Mouse (Mus musculus): Measurements from ENCODE around the gene Tpd52l2. TPM values are rescaled to one million over a fixed set of nuclear protein-coding genes. Genes with fewer than 3 reads are reported as not detected.

The Tpd52l2 gene
- 166 and 173 TPM in 2 replicates for polyA plus RNA-seq (2015; fragmentation: Nextera tagmentation; extraction: Ambion mirVana)

DNA sequence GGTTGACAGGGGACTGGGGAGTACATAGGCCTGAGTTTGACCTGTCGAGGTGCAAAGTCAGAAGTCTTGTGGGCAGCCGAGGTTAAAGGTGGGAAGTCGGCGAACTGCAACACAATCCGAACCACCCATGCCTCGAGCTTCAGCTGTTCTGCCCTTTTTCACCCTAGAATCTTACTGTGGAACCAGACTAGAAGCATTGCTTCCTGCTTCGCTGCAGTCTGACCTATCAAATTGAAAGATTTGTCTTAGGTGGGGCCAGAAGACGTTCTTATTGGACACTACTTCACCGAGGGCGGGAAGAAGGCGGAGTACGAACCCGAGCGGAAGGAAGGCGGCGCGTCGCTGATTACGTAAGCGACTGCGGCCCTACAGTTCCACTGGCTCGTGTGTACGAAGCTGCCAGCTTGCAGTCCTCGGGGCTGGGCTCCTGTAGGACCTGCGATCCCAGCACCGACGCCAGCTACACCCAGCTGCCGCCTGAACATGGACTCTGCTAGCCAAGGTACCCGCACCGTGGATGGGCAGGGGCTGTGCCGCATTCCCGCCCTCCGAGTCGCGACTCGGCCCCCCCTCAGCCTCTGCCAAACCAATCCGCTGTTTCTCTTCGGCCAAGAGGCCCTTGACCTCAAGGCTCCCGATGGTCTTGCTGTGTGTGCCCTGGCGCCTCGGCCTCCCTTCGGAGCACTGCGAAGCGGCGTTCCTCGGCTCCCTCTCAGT is at the start of gene Tpd52l2:
TSS of gene Tpd52l2 (plus strand) at position 312 of the 717 bp plus-strand sequence.
- Histone ChIP-seq H3K9ac (peak within 1 kb of the TSS; percentile 92), H3K4me1 (peaks cover 17% of the 10 kb centered on the region), H3K4me2 (replicated peaks) (peak within 1 kb of the TSS; percentile 63), H3K27me3 (no peaks in the 10 kb centered on the region), H3K4me3 (replicated peaks) (peak within 1 kb of the TSS; percentile 98), H3K27ac (replicated peaks) (peak within 1 kb of the TSS; percentile 95), H3K9me3 (replicated peaks) (no peaks in the 10 kb centered on the region), H3K36me3 (peaks cover 24% of the 10 kb centered on the region)
- peak; percentile 97 for ATAC-seq (ENCODE audit: insufficient number of reproducible peaks, low FRiP score, low TSS enrichment, low read depth)
- under 1% methylated on average over 46 of the region's 46 CpGs for WGBS

DNA sequence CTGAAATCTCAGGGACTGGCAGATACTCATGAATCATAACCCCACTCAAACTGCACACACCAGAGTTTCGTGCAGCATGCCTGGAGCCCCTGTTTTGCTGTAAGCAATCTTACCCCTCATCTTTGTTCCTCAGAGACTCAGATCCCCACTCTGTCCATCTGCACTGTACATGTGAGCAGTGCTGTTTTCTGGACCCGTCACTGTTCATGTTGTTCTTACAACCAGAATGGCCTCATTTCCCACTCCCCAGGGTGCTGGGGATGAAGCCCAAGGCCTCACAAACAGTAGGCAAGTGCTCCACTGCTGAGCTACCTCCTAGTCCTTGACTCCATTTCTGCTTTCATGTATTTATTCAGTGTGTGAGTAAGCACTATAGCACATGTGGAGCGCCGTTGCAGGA is 44.8 kb upstream of the Tpd52l2 start:
- 61% methylated on average over 4 of the region's 4 CpGs for WGBS
- ATAC-seq (ENCODE audit: insufficient number of reproducible peaks, low FRiP score, low TSS enrichment, low read depth) = no peak

DNA sequence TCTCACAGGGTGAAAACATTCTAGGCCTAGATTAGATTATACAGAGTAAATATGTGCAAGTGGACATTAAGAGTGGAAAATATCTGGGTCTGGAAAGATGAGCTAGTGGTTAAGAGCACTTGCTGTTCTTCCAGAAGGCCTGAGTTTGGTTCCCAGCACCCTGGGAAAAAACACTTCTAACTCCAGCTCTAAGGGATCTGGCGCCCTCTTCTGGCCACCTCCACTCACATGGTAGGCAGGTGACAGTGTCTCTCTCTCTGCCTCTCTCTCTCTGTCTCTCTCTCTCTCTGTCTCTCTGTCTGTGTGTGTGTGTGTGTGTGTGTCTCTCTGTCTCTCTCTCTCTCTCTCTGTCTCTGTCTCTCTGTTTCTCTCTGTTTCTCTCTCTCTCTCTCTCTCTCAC is 43.7 kb upstream of the Tpd52l2 start:
- peaks cover 20% of the 10 kb centered on the region for H3K27me3 ChIP-seq
- no peak overlapping the region for H3K4me2 ChIP-seq (replicated peaks)
- no peak overlapping the region for H3K27ac ChIP-seq (replicated peaks)
- H3K9ac ChIP-seq = no peak overlapping the region
- no peaks in the 10 kb centered on the region for H3K36me3 ChIP-seq
- H3K9me3 ChIP-seq (replicated peaks) = no peaks in the 10 kb centered on the region
- 43% methylated on average over 1 of the region's 1 CpGs for WGBS
- ATAC-seq (ENCODE audit: insufficient number of reproducible peaks, low FRiP score, low TSS enrichment, low read depth) = no peak
- H3K4me3 ChIP-seq (replicated peaks) = no peak overlapping the region
- H3K4me1 ChIP-seq = peaks cover 6% of the 10 kb centered on the region

More for the DNA sequence above, 44.8 kb upstream of the Tpd52l2 start:
- Histone ChIP-seq H3K27me3 (peaks cover 10% of the 10 kb centered on the region), H3K9me3 (replicated peaks) (no peaks in the 10 kb centered on the region), H3K4me3 (replicated peaks) (no peak overlapping the region), H3K4me2 (replicated peaks) (no peak overlapping the region), H3K36me3 (no peaks in the 10 kb centered on the region), H3K9ac (no peak overlapping the region), H3K4me1 (no peaks in the 10 kb centered on the region), H3K27ac (replicated peaks) (no peak overlapping the region)

DNA sequence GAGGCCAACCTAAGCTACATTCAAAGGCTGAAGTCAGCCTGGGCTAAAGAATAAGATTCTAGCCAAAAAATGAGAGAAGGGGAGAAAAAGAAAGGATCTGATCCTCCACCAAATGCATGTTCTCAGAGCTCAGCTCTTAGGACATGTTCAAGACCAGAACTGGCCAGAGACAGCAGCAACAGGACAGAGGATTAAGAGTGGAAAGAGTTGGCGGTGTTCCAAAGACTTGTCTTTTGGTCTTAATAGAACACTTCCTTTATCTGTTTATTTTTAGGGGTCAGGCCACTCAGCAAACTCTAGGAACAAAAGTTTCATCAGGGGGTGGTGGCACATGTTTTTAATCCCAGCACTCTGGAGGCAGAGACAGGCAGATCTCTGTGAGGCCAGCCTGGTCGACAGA is 41.0 kb upstream of the Tpd52l2 start:
- peaks cover 44% of the 10 kb centered on the region for H3K27me3 ChIP-seq
- H3K9ac ChIP-seq = no peak overlapping the region
- no peak for ATAC-seq (ENCODE audit: insufficient number of reproducible peaks, low FRiP score, low TSS enrichment, low read depth)
- peaks cover 22% of the 10 kb centered on the region for H3K4me1 ChIP-seq
- no peaks in the 10 kb centered on the region for H3K36me3 ChIP-seq
- WGBS = 70% methylated on average over 2 of the region's 2 CpGs
- no peak overlapping the region for H3K4me3 ChIP-seq (replicated peaks)
- H3K4me2 ChIP-seq (replicated peaks) = no peak overlapping the region
- H3K27ac ChIP-seq (replicated peaks) = no peak overlapping the region
- H3K9me3 ChIP-seq (replicated peaks) = no peaks in the 10 kb centered on the region

DNA sequence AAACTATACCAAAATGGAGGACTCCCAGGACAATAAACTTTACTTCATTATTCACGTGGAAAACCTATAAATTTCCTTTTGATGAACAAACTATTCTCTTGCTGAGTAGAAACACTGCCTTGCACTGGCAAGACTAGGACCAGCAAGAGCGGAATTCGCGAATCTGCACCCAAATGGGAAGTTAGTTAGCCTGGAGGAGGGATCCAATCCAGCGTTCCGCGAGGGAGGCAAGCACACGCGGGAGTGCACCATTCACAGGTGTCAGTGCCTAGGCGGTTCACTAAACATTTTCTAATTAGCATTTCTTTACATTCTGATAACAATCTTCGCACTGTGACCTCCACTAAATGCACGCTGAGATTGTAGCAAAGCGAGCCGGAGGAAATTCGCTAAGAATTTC is 39.1 kb upstream of the Tpd52l2 start:
- ATAC-seq (ENCODE audit: insufficient number of reproducible peaks, low FRiP score, low TSS enrichment, low read depth) = no peak

DNA sequence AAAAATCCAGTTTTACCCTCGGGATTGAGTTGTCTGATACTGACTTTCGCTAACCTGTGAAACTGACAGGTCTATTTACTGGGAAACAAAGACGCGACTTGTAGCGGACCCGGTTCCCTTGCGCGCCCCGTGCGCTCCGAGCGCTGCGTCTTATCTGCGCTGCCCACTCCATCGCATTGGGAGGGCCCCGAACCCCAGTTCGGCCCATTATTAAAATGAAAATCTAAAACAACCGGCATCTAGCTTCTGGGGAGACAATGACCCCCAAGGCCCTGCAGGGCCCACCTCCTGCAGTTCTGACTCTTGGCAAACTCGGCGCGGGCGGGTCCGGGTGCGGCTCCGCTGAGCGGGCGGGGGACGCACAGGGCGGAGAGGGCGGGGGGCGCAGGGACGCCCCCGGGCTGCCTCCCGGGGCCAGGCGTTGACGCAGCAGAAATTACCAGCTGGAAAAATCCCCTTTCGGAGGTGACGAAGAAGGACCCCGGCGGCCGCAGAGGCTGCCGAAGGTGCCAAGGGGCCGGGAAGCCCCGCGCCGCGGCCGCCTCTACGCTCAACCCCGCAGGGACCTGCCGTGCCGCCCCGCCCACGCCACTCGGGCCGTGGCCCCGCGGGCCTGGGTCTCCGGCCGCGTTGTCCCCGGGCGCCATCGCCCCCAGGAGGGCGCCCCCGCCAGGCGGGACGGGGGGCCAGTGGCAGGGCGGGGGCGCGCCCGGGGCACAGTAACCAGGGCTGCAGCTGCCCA is 38.4 kb upstream of the Tpd52l2 start:
- H3K4me2 ChIP-seq (replicated peaks) = peak overlapping the region; percentile 100
- no peak for ATAC-seq (ENCODE audit: insufficient number of reproducible peaks, low FRiP score, low TSS enrichment, low read depth)
- no peaks in the 10 kb centered on the region for H3K36me3 ChIP-seq
- no peaks in the 10 kb centered on the region for H3K9me3 ChIP-seq (replicated peaks)
- under 1% methylated on average over 71 of the region's 72 CpGs for WGBS
- peaks cover 22% of the 10 kb centered on the region for H3K4me1 ChIP-seq
- H3K4me3 ChIP-seq (replicated peaks) = peak overlapping the region; percentile 80
- H3K27me3 ChIP-seq = peaks cover 67% of the 10 kb centered on the region
- H3K27ac ChIP-seq (replicated peaks) = no peak overlapping the region
- H3K9ac ChIP-seq = peak overlapping the region; percentile 57

More for the DNA sequence above, 39.1 kb upstream of the Tpd52l2 start:
- Histone ChIP-seq H3K9ac (no peak overlapping the region), H3K36me3 (no peaks in the 10 kb centered on the region), H3K9me3 (replicated peaks) (no peaks in the 10 kb centered on the region), H3K4me1 (peaks cover 22% of the 10 kb centered on the region), H3K27me3 (peaks cover 61% of the 10 kb centered on the region), H3K4me3 (replicated peaks) (peak overlapping the region; percentile 80), H3K4me2 (replicated peaks) (peak overlapping the region; percentile 100), H3K27ac (replicated peaks) (no peak overlapping the region)
- 4% methylated on average over 15 of the region's 15 CpGs for WGBS

DNA sequence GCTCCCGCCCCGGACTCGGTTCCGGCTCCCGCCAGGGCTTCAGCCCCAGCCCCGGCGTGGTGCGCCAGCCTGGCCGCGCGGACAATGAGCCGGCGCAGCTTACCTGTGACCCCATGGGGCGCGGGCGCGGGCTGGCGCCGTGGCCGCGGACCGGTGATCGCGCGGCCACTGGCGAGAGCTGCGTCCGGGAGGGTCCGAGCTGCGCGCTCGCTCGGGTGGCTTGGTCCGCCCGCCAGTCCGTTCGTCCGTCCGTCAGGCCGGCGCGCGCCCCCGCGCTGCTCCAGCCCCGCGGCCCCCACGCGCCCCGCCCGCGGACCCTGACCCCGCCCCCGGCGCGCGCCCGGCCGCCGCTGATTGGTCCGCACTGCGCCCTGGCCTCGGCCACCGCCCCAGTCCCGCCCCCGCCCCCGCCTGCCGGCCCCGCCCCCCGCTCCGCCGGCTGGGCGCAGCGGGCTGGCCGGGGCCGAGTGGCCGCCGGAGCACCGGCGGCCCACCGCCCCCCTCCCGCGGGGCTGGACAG is 37.7 kb upstream of the Tpd52l2 start, which contains the start of gene Zbtb46:
TSS of gene Zbtb46 (minus strand) at position 274 of the 520 bp plus-strand sequence.
- H3K9ac ChIP-seq = peak within 1 kb of the TSS; percentile 57
- no peaks in the 10 kb centered on the region for H3K36me3 ChIP-seq
- H3K27ac ChIP-seq (replicated peaks) = no peak within 1 kb of the TSS
- peak; percentile 91 for ATAC-seq (ENCODE audit: insufficient number of reproducible peaks, low FRiP score, low TSS enrichment, low read depth)
- peaks cover 22% of the 10 kb centered on the region for H3K4me1 ChIP-seq
- no peaks in the 10 kb centered on the region for H3K9me3 ChIP-seq (replicated peaks)
- WGBS = under 1% methylated on average over 27 of the region's 83 CpGs
- H3K4me2 ChIP-seq (replicated peaks) = peak within 1 kb of the TSS; percentile 100
- H3K27me3 ChIP-seq = peaks cover 70% of the 10 kb centered on the region
- peak within 1 kb of the TSS; percentile 80 for H3K4me3 ChIP-seq (replicated peaks)

DNA sequence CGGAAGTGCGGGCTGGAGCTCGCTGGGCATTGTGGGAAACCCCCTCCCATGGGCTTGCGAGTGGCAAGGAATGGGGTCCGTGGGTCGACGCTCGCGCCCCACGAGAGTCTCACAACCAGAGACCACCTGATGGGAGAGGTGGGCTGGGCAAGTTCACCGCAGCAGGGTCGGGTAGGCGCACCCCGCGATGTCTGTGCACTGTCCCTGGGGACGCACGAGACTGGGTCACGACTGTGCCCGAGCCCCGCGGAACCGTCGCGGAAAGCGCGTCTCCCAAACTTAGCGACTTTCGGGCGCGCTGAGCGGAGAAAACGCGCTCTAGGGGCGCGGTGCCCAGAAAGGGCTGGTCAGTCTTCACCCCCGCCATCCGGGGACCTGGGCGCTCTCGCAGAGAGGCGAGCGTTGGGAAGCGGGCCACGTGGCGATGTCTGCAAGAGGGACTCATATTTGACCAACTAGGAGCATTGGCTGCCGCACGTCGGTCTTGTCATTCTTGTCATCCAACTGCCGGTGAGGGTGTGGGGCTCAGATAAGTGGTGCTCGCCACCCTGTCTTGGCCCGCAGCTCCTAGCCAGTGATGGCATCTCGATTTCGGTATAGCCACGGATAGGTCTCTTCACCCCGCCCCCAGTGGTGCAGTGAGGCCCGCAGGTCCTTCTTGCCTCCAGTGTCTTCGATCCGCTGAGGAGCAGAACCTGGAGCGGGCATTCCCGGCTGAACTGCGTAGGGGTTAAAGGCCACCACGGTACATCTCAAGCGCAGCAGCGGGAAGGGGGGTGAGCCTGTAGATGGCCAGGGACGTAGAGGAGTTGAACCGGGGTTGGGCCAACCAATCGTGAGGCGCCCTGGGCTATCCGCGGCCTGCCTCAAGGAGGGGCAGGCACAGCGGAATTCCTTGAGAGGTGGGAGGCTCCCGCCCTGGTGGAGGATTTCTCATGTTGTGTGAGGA is 37.0 kb upstream of the Tpd52l2 start:
- peak; percentile 13 for ATAC-seq (ENCODE audit: insufficient number of reproducible peaks, low FRiP score, low TSS enrichment, low read depth)
- Histone ChIP-seq H3K4me3 (replicated peaks) (peak overlapping the region; percentile 80), H3K4me1 (peaks cover 22% of the 10 kb centered on the region), H3K27ac (replicated peaks) (no peak overlapping the region), H3K4me2 (replicated peaks) (peak overlapping the region; percentile 100), H3K36me3 (no peaks in the 10 kb centered on the region), H3K9me3 (replicated peaks) (no peaks in the 10 kb centered on the region), H3K9ac (peak overlapping the region; percentile 37), H3K27me3 (peaks cover 72% of the 10 kb centered on the region)
- under 1% methylated on average over 71 of the region's 71 CpGs for WGBS

DNA sequence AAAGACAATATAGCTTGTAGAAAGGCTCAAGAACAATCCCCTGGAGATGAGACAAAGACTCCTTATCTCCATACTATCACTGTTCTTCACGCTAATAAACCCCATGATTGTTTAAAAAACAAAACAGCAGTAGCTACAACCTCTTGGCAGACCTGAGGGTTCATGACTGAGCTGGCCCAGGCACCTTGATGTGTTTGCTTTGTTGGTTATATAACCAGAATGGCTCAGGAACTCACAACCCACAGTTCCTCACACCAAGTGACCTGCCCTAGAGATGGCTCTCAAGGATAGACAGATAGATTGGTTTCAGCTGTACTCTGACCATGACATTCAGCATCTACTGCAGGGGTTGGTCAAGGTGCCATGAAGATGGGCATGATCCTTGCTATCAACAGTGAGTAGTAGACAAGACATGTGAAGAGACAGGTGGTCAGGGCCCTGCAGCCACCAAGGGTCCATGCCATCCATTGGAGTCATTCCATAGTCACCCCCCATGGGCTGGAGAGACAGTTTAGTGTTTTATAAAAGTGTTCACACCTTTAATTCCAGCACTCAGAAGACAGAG is 35.3 kb upstream of the Tpd52l2 start:
- Histone ChIP-seq H3K4me3 (replicated peaks) (no peak overlapping the region), H3K4me2 (replicated peaks) (no peak overlapping the region), H3K9me3 (replicated peaks) (no peaks in the 10 kb centered on the region), H3K27ac (replicated peaks) (no peak overlapping the region), H3K36me3 (no peaks in the 10 kb centered on the region), H3K27me3 (peaks cover 71% of the 10 kb centered on the region), H3K9ac (no peak overlapping the region), H3K4me1 (peaks cover 22% of the 10 kb centered on the region)
- no peak for ATAC-seq (ENCODE audit: insufficient number of reproducible peaks, low FRiP score, low TSS enrichment, low read depth)
- WGBS = 88% methylated on average over 1 of the region's 1 CpGs

DNA sequence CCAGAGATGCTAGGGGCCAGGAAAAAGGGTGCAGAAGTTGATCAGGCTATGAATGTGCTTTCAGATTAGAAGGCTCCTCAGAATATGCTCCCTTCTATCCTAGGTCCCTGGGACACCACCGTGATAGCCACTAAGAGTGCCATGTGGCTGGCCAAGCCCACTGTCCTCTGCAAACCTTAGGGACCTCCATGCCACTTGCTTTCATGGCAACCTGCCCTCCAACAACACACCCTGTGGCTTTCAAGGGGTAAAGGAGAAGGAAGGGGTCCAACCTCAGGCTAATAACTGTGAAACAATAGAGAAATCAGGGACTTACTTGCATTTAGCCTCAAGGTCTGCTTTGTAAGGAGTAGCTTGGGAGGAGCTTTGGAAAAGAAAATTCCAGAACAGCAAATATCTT is 34.3 kb upstream of the Tpd52l2 start:
- ATAC-seq (ENCODE audit: insufficient number of reproducible peaks, low FRiP score, low TSS enrichment, low read depth) = no peak
- H3K4me2 ChIP-seq (replicated peaks) = no peak overlapping the region
- no peak overlapping the region for H3K4me3 ChIP-seq (replicated peaks)
- peaks cover 22% of the 10 kb centered on the region for H3K4me1 ChIP-seq
- no peak overlapping the region for H3K9ac ChIP-seq
- WGBS = 81% methylated on average over 1 of the region's 1 CpGs
- no peaks in the 10 kb centered on the region for H3K9me3 ChIP-seq (replicated peaks)
- H3K27ac ChIP-seq (replicated peaks) = no peak overlapping the region
- peaks cover 62% of the 10 kb centered on the region for H3K27me3 ChIP-seq
- no peaks in the 10 kb centered on the region for H3K36me3 ChIP-seq
